Mouse (Mus musculus): Measurements from ENCODE around the gene Rnf213. TPM values are rescaled to one million over a fixed set of nuclear protein-coding genes. Genes with fewer than 3 reads are reported as not detected.

The Rnf213 gene
- polyA plus RNA-seq, 1 experiment from 2014 or later, result 1.1 TPM

MicroRNAs within 50 kb of the gene (microRNA counts, 519-probe panel; counts per million panel counts)
- not detected for microRNA mmu-miR-1932

Small RNA genes lying within 50 kb of the gene (microRNA-seq; reads per million reads assigned to microRNA genes)
- gene Mir1932, result not detected

Other genes starting within 250 kb of the Rnf213 start
- 43.9 and 47.4 TPM in 2 replicates for gene Tbc1d16, start 164.6 kb upstream of the Rnf213 start, polyA plus RNA-seq (2015; fragmentation: Nextera tagmentation; extraction: Ambion mirVana)
- 12.6 and 13.2 TPM in 2 replicates for gene Ccdc40, start 164.5 kb upstream of the Rnf213 start, polyA plus RNA-seq (2015; fragmentation: Nextera tagmentation; extraction: Ambion mirVana)
- 102 and 105 TPM in 2 replicates for gene Gaa, start 125.2 kb upstream of the Rnf213 start, polyA plus RNA-seq (2015; fragmentation: Nextera tagmentation; extraction: Ambion mirVana)
- gene Eif4a3, start 93.0 kb upstream of the Rnf213 start, polyA plus RNA-seq (2015; fragmentation: Nextera tagmentation; extraction: Ambion mirVana), result 241 and 279 TPM in 2 replicates
- 0.33 and 0.69 TPM in 2 replicates for gene Card14, start 85.3 kb upstream of the Rnf213 start, polyA plus RNA-seq (2015; fragmentation: Nextera tagmentation; extraction: Ambion mirVana)
- 4.7 and 5.6 TPM in 2 replicates for gene Sgsh, start 37.6 kb upstream of the Rnf213 start, polyA plus RNA-seq (2015; fragmentation: Nextera tagmentation; extraction: Ambion mirVana)
- gene Slc26a11, start 37.5 kb upstream of the Rnf213 start, polyA plus RNA-seq (2015; fragmentation: Nextera tagmentation; extraction: Ambion mirVana), result 5.8 and 7.3 TPM in 2 replicates
- 15.1 and 15.8 TPM in 2 replicates for gene Endov, start 98.2 kb downstream of the Rnf213 start, polyA plus RNA-seq (2015; fragmentation: Nextera tagmentation; extraction: Ambion mirVana)
- gene Nptx1, start 154.7 kb downstream of the Rnf213 start, polyA plus RNA-seq (2015; fragmentation: Nextera tagmentation; extraction: Ambion mirVana), result 26.0 and 28.3 TPM in 2 replicates
- 10.4 and 11.7 TPM in 2 replicates for gene Rptor, start 209.8 kb downstream of the Rnf213 start, polyA plus RNA-seq (2015; fragmentation: Nextera tagmentation; extraction: Ambion mirVana)